Mouse (Mus musculus) MEL (cell line): ENCODE results near the gene Amot. TPM values are rescaled to one million over a fixed set of nuclear protein-coding genes. Genes with fewer than 3 reads are reported as not detected.

Source experiments
- DNase-seq: peaks from one replicate; pipeline ENCODE4 v3.0.0; 2011; ENCODE audit warnings: low read depth, low spot score
- H3K27ac ChIP-seq: 2 replicates; pipeline ENCODE4 v1.5.1; 2012; ENCODE audit warnings: low read depth, mild to moderate bottlenecking, control low read depth, low read length, moderate library complexity; ENCODE audit not compliant: control insufficient read depth
- H3K27me3 ChIP-seq, 2 experiments: fragments of 150-350 bp in 1 of 2; sonication (generic) in 1 of 2; 2 replicates each; pipeline ENCODE4 v1.6.1; 2012; ENCODE audit warnings: low read length in 2 of 2, mild to moderate bottlenecking in 2 of 2, improper control_type of control experiment in 1 of 2, moderate library complexity in 1 of 2; ENCODE audit not compliant: insufficient read depth in 2 of 2, control insufficient read depth in 1 of 2
- H3K36me3 ChIP-seq, 2 experiments: 2 replicates each; pipeline ENCODE4 v1.6.1; 2012 to 2014; ENCODE audit warnings: low read length in 2 of 2, improper control_type of control experiment in 1 of 2, inconsistent platforms in 1 of 2, mild to moderate bottlenecking in 1 of 2; ENCODE audit not compliant: insufficient read depth in 2 of 2, control insufficient read depth in 1 of 2
- H3K4me1 ChIP-seq, 2 experiments: fragments of 150-350 bp in 1 of 2; sonication (generic) in 1 of 2; 2 replicates each; pipeline ENCODE4 v1.6.1; 2012; ENCODE audit warnings: low read length in 2 of 2, improper control_type of control experiment in 1 of 2, mild to moderate bottlenecking in 1 of 2; ENCODE audit not compliant: insufficient read depth in 2 of 2, control insufficient read depth in 1 of 2
- H3K4me3 ChIP-seq, 2 experiments: fragments of 150-350 bp in 1 of 2; sonication (generic) in 1 of 2; 2 replicates each; pipeline ENCODE4 v1.5.1; 2012; ENCODE audit warnings: low read depth in 2 of 2, low read length in 2 of 2, mild to moderate bottlenecking in 2 of 2, moderate library complexity in 2 of 2, control low read depth in 1 of 2, improper control_type of control experiment in 1 of 2; ENCODE audit not compliant: control insufficient read depth in 1 of 2, insufficient read depth in 1 of 2
- H3K79me2 ChIP-seq: 2 replicates; pipeline ENCODE4 v1.6.1; 2012; ENCODE audit warnings: mild to moderate bottlenecking, low read length, moderate library complexity; ENCODE audit not compliant: control insufficient read depth, poor library complexity, insufficient read depth
- H3K9ac ChIP-seq: 2 replicates; pipeline ENCODE4 v1.6.1; 2012; ENCODE audit warnings: low read depth, mild to moderate bottlenecking, control low read depth, low read length, moderate library complexity; ENCODE audit not compliant: control insufficient read depth, poor library complexity, severe bottlenecking
- H3K9me3 ChIP-seq: fragments of 150-350 bp; sonication (generic); replicated peaks from 2 replicates; pipeline ENCODE4 v1.6.1; 2012; ENCODE audit warnings: mild to moderate bottlenecking, low read length, improper control_type of control experiment, moderate library complexity; ENCODE audit not compliant: insufficient read depth
- CTCF ChIP-seq, 3 experiments: IDR thresholded peaks in 2 of 3; conservative IDR thresholded peaks in 1 of 3; 2 replicates each; pipeline ENCODE4 v1.5.1; 2011 to 2012; ENCODE audit warnings: low read length in 3 of 3, low read depth in 2 of 3, mild to moderate bottlenecking in 2 of 3, improper control_type of control experiment in 1 of 3, inconsistent platforms in 1 of 3, mixed read lengths in 1 of 3, moderate library complexity in 1 of 3; ENCODE audit not compliant: control insufficient read depth in 1 of 3, insufficient read depth in 1 of 3, poor library complexity in 1 of 3, severe bottlenecking in 1 of 3
- E2F4 ChIP-seq: IDR thresholded peaks from 2 replicates; pipeline ENCODE4 v1.6.1; 2011; ENCODE audit warnings: low read depth, low read length, improper control_type of control experiment, borderline replicate concordance
- ELF1 ChIP-seq: IDR thresholded peaks from 2 replicates; pipeline ENCODE4 v1.6.1; 2014; ENCODE audit warnings: low read depth, mild to moderate bottlenecking, inconsistent platforms, low read length, improper control_type of control experiment, moderate library complexity
- HCFC1 ChIP-seq: IDR thresholded peaks from 2 replicates; pipeline ENCODE4 v1.6.1; 2012; ENCODE audit warnings: low read depth, mild to moderate bottlenecking, inconsistent platforms, low read length, improper control_type of control experiment, moderate library complexity
- MAZ ChIP-seq: IDR thresholded peaks from 2 replicates; pipeline ENCODE4 v1.6.1; 2012; ENCODE audit warnings: low read depth, mild to moderate bottlenecking, inconsistent platforms, low read length, improper control_type of control experiment
- MEF2A ChIP-seq: IDR thresholded peaks from 2 replicates; pipeline ENCODE4 v1.6.1; 2014; ENCODE audit warnings: low read depth, mild to moderate bottlenecking, inconsistent platforms, low read length, improper control_type of control experiment; ENCODE audit not compliant: poor library complexity, insufficient replicate concordance, severe bottlenecking; ENCODE audit errors: extremely low read depth
- MXI1 ChIP-seq: IDR thresholded peaks from 2 replicates; pipeline ENCODE4 v1.6.1; 2011; ENCODE audit warnings: mild to moderate bottlenecking, low read depth, low read length, improper control_type of control experiment
- MYC ChIP-seq: IDR thresholded peaks from 2 replicates; pipeline ENCODE4 v1.6.1; 2011; ENCODE audit warnings: low read depth, mild to moderate bottlenecking, low read length, improper control_type of control experiment, moderate library complexity
- NELFE ChIP-seq: IDR thresholded peaks from 2 replicates; pipeline ENCODE4 v1.6.1; 2011; ENCODE audit warnings: low read depth, low read length, improper control_type of control experiment
- NRF1 ChIP-seq: IDR thresholded peaks from 2 replicates; pipeline ENCODE4 v1.6.1; 2014; ENCODE audit warnings: low read depth, mild to moderate bottlenecking, inconsistent platforms, low read length, improper control_type of control experiment, moderate library complexity; ENCODE audit not compliant: poor library complexity, insufficient read depth, severe bottlenecking
- POLR2AphosphoS5 ChIP-seq: IDR thresholded peaks from 2 replicates; pipeline ENCODE4 v1.6.1; 2012; ENCODE audit warnings: low read depth, borderline replicate concordance, mild to moderate bottlenecking, inconsistent platforms, low read length, moderate library complexity, mixed read lengths
- RAD21 ChIP-seq: IDR thresholded peaks from 2 replicates; pipeline ENCODE4 v1.6.1; 2011; ENCODE audit warnings: mild to moderate bottlenecking, low read depth, low read length, improper control_type of control experiment
- TAL1 ChIP-seq: IDR thresholded peaks from 2 replicates; pipeline ENCODE4 v1.6.1; 2012; ENCODE audit warnings: mild to moderate bottlenecking, inconsistent platforms, low read length, moderate library complexity, mixed read lengths
- UBTF ChIP-seq: IDR thresholded peaks from 2 replicates; pipeline ENCODE4 v1.6.1; 2012; ENCODE audit warnings: low read depth, mild to moderate bottlenecking, inconsistent platforms, low read length, improper control_type of control experiment, moderate library complexity, borderline replicate concordance; ENCODE audit not compliant: insufficient read depth
- USF2 ChIP-seq, 2 experiments: IDR thresholded peaks; 2 replicates each; pipeline ENCODE4 v1.6.1; 2011 to 2012; ENCODE audit warnings: improper control_type of control experiment in 2 of 2, low read length in 2 of 2, borderline replicate concordance in 1 of 2, inconsistent platforms in 1 of 2, low read depth in 1 of 2, mild to moderate bottlenecking in 1 of 2; ENCODE audit not compliant: insufficient read depth in 1 of 2
- ZKSCAN1 ChIP-seq: IDR thresholded peaks from 2 replicates; pipeline ENCODE4 v1.6.1; 2012; ENCODE audit warnings: low read depth, mild to moderate bottlenecking, inconsistent platforms, low read length, improper control_type of control experiment, moderate library complexity
- ZMIZ1 ChIP-seq: IDR thresholded peaks from 2 replicates; pipeline ENCODE4 v1.6.1; 2012; ENCODE audit warnings: low read depth, mild to moderate bottlenecking, inconsistent platforms, low read length, improper control_type of control experiment, moderate library complexity
- polyA plus RNA-seq, 2 experiments: library from polyadenylated mRNA; stranded (reverse) in 1 of 2; unstranded in 1 of 2; fragments of >175 nt in 1 of 2; fragments of >200 nt in 1 of 2; gene quantifications; 2 replicates each; pipeline versions ENCODE4 v1.2.1 to v1.2.4; 2012; ENCODE audit warnings: low replicate concordance in 2 of 2, low read depth in 1 of 2; ENCODE audit not compliant: insufficient read length in 2 of 2, insufficient read depth in 1 of 2, missing spikeins in 1 of 2
- total RNA-seq: library from RNA; depleted of rRNA; stranded (reverse); fragments of 300-350 nt; gene quantifications from 2 replicates; pipeline ENCODE4 v1.2.3, GENCODE M21; 2012

Gene Amot
- total and polyA plus RNA-seq, 3 experiments: not detected

DNA sequence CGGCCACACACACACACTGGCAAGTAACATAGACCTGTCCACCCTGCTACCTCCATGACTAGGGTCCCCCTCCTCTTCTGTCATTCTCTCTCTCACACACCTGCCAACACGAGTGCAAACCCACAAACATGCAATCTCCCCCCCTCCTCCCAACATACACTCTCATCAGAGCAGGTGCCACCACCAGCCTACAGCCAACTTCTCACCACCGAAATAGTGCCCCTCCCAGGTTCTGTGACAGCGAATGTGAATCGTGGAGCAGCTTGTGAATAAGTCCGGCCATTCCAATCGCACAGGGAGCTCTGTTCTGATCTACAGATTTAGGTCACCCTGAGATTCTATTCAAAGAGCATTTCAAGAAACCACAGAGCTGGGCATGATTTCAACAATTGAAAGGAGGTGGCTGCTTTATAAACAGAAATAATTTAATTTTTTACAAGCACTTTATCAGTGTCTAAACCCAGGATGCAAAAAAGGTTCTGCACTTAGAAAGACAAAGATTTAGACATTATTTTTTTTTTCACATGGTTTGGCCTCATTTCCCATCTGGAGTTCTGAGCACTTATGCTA is 21.4 kb downstream of the Amot start:
- Histone ChIP-seq H3K4me1 (no peaks in the 10 kb centered on the region), H3K79me2 (no peaks in the 10 kb centered on the region), H3K36me3 (no peaks in the 10 kb centered on the region), H3K4me3 (no peak overlapping the region), H3K27ac (no peak overlapping the region), H3K9me3 (no peaks in the 10 kb centered on the region), H3K9ac (no peak overlapping the region)
- no peak for DNase-seq
- TF ChIP-seq MEF2A (no peak), ZKSCAN1 (no peak), POLR2AphosphoS5 (no peak), ZMIZ1 (no peak), USF2 (IDR thresholded peaks at IDR 0.05; ENCODE audit: borderline replicate concordance in 1 of 2, insufficient read depth in 1 of 2, low read depth in 1 of 2, low read length in 2 of 2) (no peak), RAD21 (no peak), MYC (no peak), ELF1 (no peak), MXI1 (no peak), E2F4 (no peak), CTCF (IDR thresholded peaks at IDR 0.05 in 2 of 3, conservative IDR thresholded peaks at IDR 0.05 in 1 of 3; ENCODE audit: control insufficient read depth in 1 of 3, insufficient read depth in 1 of 3, low read depth in 2 of 3, low read length in 3 of 3, poor library complexity in 1 of 3, severe bottlenecking in 1 of 3) (no peak), NRF1 (no peak), MAZ (no peak), UBTF (no peak), NELFE (no peak)
- TF ChIP-seq, all 39 proteins: peak for 0
- no peaks in the 10 kb centered on the region for H3K27me3 ChIP-seq

DNA sequence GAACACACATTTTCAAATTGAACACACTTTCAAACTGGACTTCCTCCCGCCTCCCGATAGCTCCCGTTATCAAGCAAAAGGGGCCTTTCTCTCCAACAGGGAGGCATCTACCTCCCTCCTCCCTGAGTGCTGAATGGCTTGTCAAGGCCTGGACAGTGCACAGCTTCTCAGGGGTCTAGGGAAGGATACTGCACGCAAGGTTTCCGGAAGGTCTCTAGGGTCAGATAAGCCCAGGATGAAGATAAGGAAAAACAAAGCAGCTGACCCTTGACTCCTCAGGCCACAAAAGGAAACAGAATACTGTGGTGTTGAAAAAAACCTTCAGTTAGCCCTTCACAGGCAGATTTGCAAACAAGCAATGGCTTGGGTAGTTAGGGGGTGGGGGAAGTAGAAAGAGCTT is 22.6 kb downstream of the Amot start:
- Histone ChIP-seq H3K9me3 (no peaks in the 10 kb centered on the region), H3K27ac (no peak overlapping the region), H3K79me2 (no peaks in the 10 kb centered on the region), H3K4me1 (no peaks in the 10 kb centered on the region)
- DNase-seq: no peak
- TF ChIP-seq TAL1 (no peak), HCFC1 (no peak), NELFE (no peak)
- TF ChIP-seq, all 39 proteins: peak for 0
- Histone ChIP-seq H3K36me3 (no peaks in the 10 kb centered on the region), H3K9ac (no peak overlapping the region), H3K4me3 (no peak overlapping the region), H3K27me3 (no peaks in the 10 kb centered on the region)
